Mouse (Mus musculus): ENCODE data around the gene Zfp987.
"Not testable (repeated sequence)": the region's sequence is repeated elsewhere in the genome, so short reads cannot be mapped to it uniquely, and the experiment has no call there.

Gene Zfp987

GRCm38 (mm10) chr4:146173378-146174226 lies 76.5 kb downstream of the Zfp987 start:
- not testable (repeated sequence) for DNase-seq (ENCODE audit: low read depth, low spot score)
